Mouse (Mus musculus): ENCODE measurements at regions not wholly inside any gene's neighbourhood (a gene's known extent, or its start where the extent isn't known, plus 50 kb on each side); places are given as distances from the start of the nearest gene placed in this dataset.
"Not testable (repeated sequence)": the region's sequence is repeated elsewhere in the genome, so short reads cannot be mapped to it uniquely, and the experiment has no call there.

DNA sequence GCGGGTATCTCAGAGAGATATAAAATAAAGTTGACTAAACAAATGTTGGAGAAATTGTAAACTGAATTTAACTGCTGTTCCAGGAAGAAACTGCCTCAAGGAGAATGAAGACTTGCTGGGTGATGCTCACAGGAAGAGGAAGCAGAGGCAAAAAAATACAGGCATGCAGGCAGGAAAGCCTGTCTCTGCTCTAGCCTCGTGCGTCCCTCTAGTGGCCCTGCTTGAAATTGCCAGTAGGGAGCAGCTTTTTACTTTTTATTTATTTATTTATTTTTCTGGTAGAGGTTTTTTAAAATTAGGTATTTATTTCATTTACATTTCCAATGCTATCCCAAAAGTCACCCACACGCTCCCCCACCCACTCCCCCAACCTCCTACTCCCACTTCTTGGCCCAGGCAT is 118.1 kb downstream of the 4930474N05Rik start:
- 32% methylated on average over 4 of the region's 4 CpGs for WGBS
- H3K27me3 ChIP-seq (ENCODE audit: control insufficient read depth, insufficient read depth, low read length): no peaks in the 10 kb centered on the region
- no peak overlapping the region for H3K9ac ChIP-seq (ENCODE audit: low read length)
- H3K36me3 ChIP-seq (ENCODE audit: control insufficient read depth, insufficient read depth, low read length): no peaks in the 10 kb centered on the region
- TF ChIP-seq EP300 (optimal IDR thresholded peaks at IDR 0.05) (no peak), CTCF (IDR thresholded peaks at IDR 0.05; ENCODE audit: low read depth) (peak; percentile 70)
- H3K4me1 ChIP-seq (replicated peaks; ENCODE audit: control insufficient read depth, insufficient read depth): no peaks in the 10 kb centered on the region
- H3K4me2 ChIP-seq (replicated peaks; ENCODE audit: low read depth): no peak overlapping the region
- H3K27ac ChIP-seq (replicated peaks): no peak overlapping the region
- H3K9me3 ChIP-seq (ENCODE audit: control insufficient read depth, low read length): no peaks in the 10 kb centered on the region
- no peak for ATAC-seq (ENCODE audit: low FRiP score, low TSS enrichment)
- H3K4me3 ChIP-seq (ENCODE audit: low read depth, low read length): no peak overlapping the region
- DNase-seq (ENCODE audit: low spot score): peak; percentile 36

DNA sequence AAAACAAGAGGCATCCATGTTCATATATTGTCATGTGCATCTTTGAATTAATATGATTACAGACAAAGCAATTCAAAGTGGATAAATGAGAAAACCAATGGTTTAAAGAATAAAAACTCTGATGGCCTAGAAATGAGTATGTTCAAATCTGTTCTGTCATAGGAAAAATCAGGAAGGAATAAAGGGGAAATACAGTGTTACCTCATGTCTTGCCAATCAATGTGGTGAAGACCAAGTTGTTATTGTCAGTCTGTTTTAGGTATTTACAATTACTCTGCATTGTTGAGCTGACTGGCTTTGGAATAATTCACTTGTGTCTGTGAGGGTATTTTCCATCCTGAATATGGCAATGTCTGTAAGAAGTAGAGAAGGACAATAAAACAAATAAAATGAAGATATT is 151.1 kb downstream of the 4930474N05Rik start:
- ATAC-seq (ENCODE audit: low FRiP score, low TSS enrichment): no peak
- Histone ChIP-seq H3K4me3 (ENCODE audit: low read depth, low read length) (no peak overlapping the region), H3K9ac (ENCODE audit: low read length) (no peak overlapping the region), H3K27ac (replicated peaks) (no peak overlapping the region), H3K36me3 (ENCODE audit: control insufficient read depth, insufficient read depth, low read length) (no peaks in the 10 kb centered on the region), H3K4me2 (replicated peaks; ENCODE audit: low read depth) (no peak overlapping the region), H3K27me3 (ENCODE audit: control insufficient read depth, insufficient read depth, low read length) (no peaks in the 10 kb centered on the region), H3K4me1 (replicated peaks; ENCODE audit: control insufficient read depth, insufficient read depth) (no peaks in the 10 kb centered on the region), H3K9me3 (ENCODE audit: control insufficient read depth, low read length) (no peaks in the 10 kb centered on the region)
- no peak for DNase-seq (ENCODE audit: low spot score)
- TF ChIP-seq EP300 (optimal IDR thresholded peaks at IDR 0.05) (no peak), CTCF (IDR thresholded peaks at IDR 0.05; ENCODE audit: low read depth) (no peak)

DNA sequence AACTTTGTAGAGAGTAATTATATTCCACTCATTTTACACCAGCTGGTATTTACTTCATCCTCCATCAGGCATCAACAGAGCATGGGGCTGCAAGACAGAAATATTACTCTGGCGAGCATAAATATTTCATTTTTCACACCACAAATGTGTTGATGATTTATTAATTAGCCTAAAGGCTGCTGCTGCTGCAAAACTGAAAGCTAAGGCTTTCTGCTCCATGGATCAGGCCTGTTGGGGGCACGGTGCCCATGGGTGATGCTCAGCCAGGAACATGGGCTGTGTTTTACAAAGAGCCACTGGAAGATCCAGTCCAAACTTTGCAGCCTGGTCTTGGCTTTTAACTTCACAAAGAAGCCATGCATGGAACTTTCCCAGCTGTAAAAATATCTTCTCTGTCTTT is 167.4 kb downstream of the 4930474N05Rik start:
- Histone ChIP-seq H3K4me1 (replicated peaks; ENCODE audit: control insufficient read depth, insufficient read depth) (no peaks in the 10 kb centered on the region), H3K9ac (ENCODE audit: low read length) (no peak overlapping the region), H3K27ac (replicated peaks) (no peak overlapping the region), H3K36me3 (ENCODE audit: control insufficient read depth, insufficient read depth, low read length) (no peaks in the 10 kb centered on the region), H3K9me3 (ENCODE audit: control insufficient read depth, low read length) (no peaks in the 10 kb centered on the region), H3K27me3 (ENCODE audit: control insufficient read depth, insufficient read depth, low read length) (no peaks in the 10 kb centered on the region), H3K4me2 (replicated peaks; ENCODE audit: low read depth) (no peak overlapping the region), H3K4me3 (ENCODE audit: low read depth, low read length) (no peak overlapping the region)
- 58% methylated on average over 2 of the region's 2 CpGs for WGBS
- TF ChIP-seq CTCF (IDR thresholded peaks at IDR 0.05; ENCODE audit: low read depth) (no peak), EP300 (optimal IDR thresholded peaks at IDR 0.05) (no peak)
- DNase-seq (ENCODE audit: low spot score) (no peak), ATAC-seq (ENCODE audit: low FRiP score, low TSS enrichment) (no peak)

DNA sequence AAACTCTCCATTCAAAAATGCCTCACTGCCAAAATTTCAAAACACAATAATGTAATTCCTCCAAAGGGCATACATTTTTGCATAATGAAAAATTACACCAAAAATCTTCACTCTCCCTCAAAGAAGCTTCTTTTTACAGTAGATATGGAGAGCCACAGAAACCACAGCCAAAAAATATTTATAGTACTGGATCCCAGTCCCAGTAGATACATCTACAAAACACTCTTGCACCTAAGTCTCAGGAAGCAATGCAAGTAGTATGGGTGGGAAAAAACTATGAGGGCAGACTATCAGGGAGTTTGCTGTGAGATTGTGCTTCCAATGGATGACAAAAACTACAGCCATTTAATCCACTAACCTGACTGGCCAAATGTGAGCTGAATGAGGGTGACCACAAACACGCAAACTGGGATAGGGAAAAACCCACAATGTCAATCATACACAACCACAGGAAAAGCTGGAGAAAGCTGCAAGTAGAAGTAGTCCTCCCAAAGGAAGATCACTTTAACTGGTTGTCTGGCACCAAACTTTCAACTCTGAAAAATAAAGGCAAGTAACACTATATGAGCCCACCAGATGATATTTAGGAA is 189.2 kb downstream of the 4930474N05Rik start:
- no peaks in the 10 kb centered on the region for H3K27me3 ChIP-seq (ENCODE audit: control insufficient read depth, insufficient read depth, low read length)
- no peak overlapping the region for H3K4me3 ChIP-seq (ENCODE audit: low read depth, low read length)
- DNase-seq (ENCODE audit: low spot score) (no peak), ATAC-seq (ENCODE audit: low FRiP score, low TSS enrichment) (no peak)
- H3K4me1 ChIP-seq (replicated peaks; ENCODE audit: control insufficient read depth, insufficient read depth): no peaks in the 10 kb centered on the region
- no peak overlapping the region for H3K9ac ChIP-seq (ENCODE audit: low read length)
- WGBS: 83% methylated on average over 1 of the region's 1 CpGs
- H3K36me3 ChIP-seq (ENCODE audit: control insufficient read depth, insufficient read depth, low read length): no peaks in the 10 kb centered on the region
- TF ChIP-seq EP300 (optimal IDR thresholded peaks at IDR 0.05) (no peak), CTCF (IDR thresholded peaks at IDR 0.05; ENCODE audit: low read depth) (no peak)
- H3K4me2 ChIP-seq (replicated peaks; ENCODE audit: low read depth): no peak overlapping the region
- H3K27ac ChIP-seq (replicated peaks): no peak overlapping the region
- H3K9me3 ChIP-seq (ENCODE audit: control insufficient read depth, low read length): no peaks in the 10 kb centered on the region

DNA sequence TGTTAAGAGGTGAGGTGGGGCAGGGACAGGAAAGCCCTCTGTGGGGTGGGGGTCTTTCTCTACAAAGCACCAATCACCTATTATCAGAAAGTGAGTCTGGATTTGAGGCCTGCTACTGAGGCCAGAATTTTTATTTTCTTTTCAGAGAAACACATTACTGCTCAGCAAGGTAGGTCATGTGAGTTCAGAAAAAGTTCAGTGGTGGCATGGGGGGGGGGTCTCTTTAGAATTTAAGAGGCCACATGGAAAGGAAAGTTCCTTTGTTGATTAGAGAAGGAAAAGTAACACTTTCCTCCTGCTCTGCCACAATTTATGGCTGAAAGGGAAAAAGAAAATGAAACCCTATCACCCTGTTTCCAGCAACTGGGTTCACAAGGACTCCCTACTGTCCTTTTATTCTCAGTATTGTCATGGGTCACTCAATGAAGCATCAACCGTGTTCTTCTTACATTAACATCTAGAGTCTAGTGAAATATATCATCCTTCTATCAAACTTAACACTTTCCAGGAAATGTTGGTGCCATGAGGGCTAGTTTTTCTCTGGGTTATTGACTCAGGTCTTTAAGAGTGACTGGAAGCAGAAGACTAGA is 194.1 kb downstream of the 4930474N05Rik start:
- Histone ChIP-seq H3K4me2 (replicated peaks; ENCODE audit: low read depth) (no peak overlapping the region), H3K4me3 (ENCODE audit: low read depth, low read length) (no peak overlapping the region), H3K9me3 (ENCODE audit: control insufficient read depth, low read length) (no peaks in the 10 kb centered on the region), H3K4me1 (replicated peaks; ENCODE audit: control insufficient read depth, insufficient read depth) (no peaks in the 10 kb centered on the region), H3K27me3 (ENCODE audit: control insufficient read depth, insufficient read depth, low read length) (no peaks in the 10 kb centered on the region), H3K27ac (replicated peaks) (no peak overlapping the region), H3K9ac (ENCODE audit: low read length) (no peak overlapping the region), H3K36me3 (ENCODE audit: control insufficient read depth, insufficient read depth, low read length) (no peaks in the 10 kb centered on the region)
- ATAC-seq (ENCODE audit: low FRiP score, low TSS enrichment): no peak
- whole genome bisulfite sequencing: 63% methylated on average over 1 of the region's 1 CpGs
- TF ChIP-seq CTCF (IDR thresholded peaks at IDR 0.05; ENCODE audit: low read depth) (no peak), EP300 (optimal IDR thresholded peaks at IDR 0.05) (no peak)
- DNase-seq (ENCODE audit: low spot score): no peak

DNA sequence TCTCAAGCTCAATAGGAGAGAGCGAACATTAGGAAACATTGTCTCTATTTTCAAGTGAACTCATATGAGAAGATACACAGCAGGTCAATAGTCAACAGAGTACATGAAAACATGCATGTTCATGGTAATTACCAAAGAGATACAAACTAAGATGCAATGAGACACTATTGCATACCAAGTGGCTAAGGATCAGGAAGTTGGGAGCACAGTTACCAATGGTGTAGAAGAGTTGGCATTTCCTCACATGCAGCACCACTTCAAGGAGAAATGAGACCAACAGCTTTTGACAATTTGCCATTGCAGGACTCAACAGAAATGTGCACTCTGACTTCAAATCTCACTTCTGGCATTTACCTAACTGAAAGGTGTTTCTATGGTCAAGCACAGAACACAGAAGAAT is 215.6 kb downstream of the 4930474N05Rik start:
- Histone ChIP-seq H3K4me2 (replicated peaks; ENCODE audit: low read depth) (no peak overlapping the region), H3K9me3 (ENCODE audit: control insufficient read depth, low read length) (no peaks in the 10 kb centered on the region), H3K27ac (replicated peaks) (no peak overlapping the region), H3K9ac (ENCODE audit: low read length) (no peak overlapping the region), H3K27me3 (ENCODE audit: control insufficient read depth, insufficient read depth, low read length) (no peaks in the 10 kb centered on the region), H3K4me3 (ENCODE audit: low read depth, low read length) (no peak overlapping the region), H3K36me3 (ENCODE audit: control insufficient read depth, insufficient read depth, low read length) (no peaks in the 10 kb centered on the region), H3K4me1 (replicated peaks; ENCODE audit: control insufficient read depth, insufficient read depth) (no peaks in the 10 kb centered on the region)
- no peak for TF ChIP-seq EP300 (optimal IDR thresholded peaks at IDR 0.05)
- no peak for TF ChIP-seq CTCF (IDR thresholded peaks at IDR 0.05; ENCODE audit: low read depth)
- ATAC-seq (ENCODE audit: low FRiP score, low TSS enrichment) (no peak), DNase-seq (ENCODE audit: low spot score) (no peak)
- 91% methylated on average over 1 of the region's 1 CpGs for WGBS

DNA sequence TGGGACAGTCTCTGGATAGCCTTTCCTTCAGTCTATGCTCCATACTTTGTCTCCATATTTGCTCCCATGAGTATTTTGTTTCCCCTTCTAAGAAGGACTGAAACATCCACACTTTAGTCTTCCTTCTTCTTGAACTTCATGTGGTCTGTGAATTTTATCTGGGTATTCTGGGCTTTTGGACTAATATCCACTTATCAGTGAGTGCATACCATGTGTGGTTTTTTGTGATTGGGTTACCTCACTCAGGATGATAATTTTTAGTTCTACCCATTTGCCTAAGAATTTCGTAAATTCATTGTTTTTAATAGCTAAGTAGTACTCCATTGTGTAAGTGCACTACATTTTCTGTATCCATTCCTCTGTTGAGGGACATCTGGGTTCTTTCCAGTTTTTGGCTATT is 220.0 kb downstream of the 4930474N05Rik start:
- not testable (repeated sequence) for H3K9me3 ChIP-seq (ENCODE audit: control insufficient read depth, low read length); H3K27ac ChIP-seq (replicated peaks); H3K4me1 ChIP-seq (replicated peaks; ENCODE audit: control insufficient read depth, insufficient read depth); H3K9ac ChIP-seq (ENCODE audit: low read length); H3K27me3 ChIP-seq (ENCODE audit: control insufficient read depth, insufficient read depth, low read length); DNase-seq (ENCODE audit: low spot score); ATAC-seq (ENCODE audit: low FRiP score, low TSS enrichment); H3K4me2 ChIP-seq (replicated peaks; ENCODE audit: low read depth); H3K36me3 ChIP-seq (ENCODE audit: control insufficient read depth, insufficient read depth, low read length); H3K4me3 ChIP-seq (ENCODE audit: low read depth, low read length)
- WGBS: 71% methylated on average over 1 of the region's 1 CpGs
